Mouse (Mus musculus) heart, embryonic 11.5 days (tissue): ENCODE data around the gene Gm20388. TPM values are rescaled to one million over a fixed set of nuclear protein-coding genes. Genes with fewer than 3 reads are reported as not detected.

Experiments
- ATAC-seq: fragments of 200-750 bp; cut with Nextera tagmentation; replicated peaks from 2 replicates; pipeline ENCODE4 v1.8.0; 2017; ENCODE audit warnings: moderate library complexity; ENCODE audit not compliant: insufficient number of reproducible peaks, low FRiP score, low TSS enrichment
- H3K27ac ChIP-seq: fragments of 300-500 bp; sonication (generic); 2 replicates; pipeline ENCODE4 v1.5.1; 2014; ENCODE audit warnings: mild to moderate bottlenecking, low read depth, low read length
- H3K27me3 ChIP-seq: fragments of 300-500 bp; sonication (generic); 2 replicates; pipeline ENCODE4 v1.6.1; 2014; ENCODE audit warnings: mild to moderate bottlenecking, low read length, mixed read lengths; ENCODE audit not compliant: control insufficient read depth, insufficient read depth
- H3K36me3 ChIP-seq: fragments of 300-500 bp; sonication (generic); 2 replicates; pipeline ENCODE4 v1.6.1; 2014; ENCODE audit warnings: mild to moderate bottlenecking, low read length, moderate library complexity, mixed read lengths; ENCODE audit not compliant: control insufficient read depth, insufficient read depth
- H3K4me1 ChIP-seq: fragments of 300-500 bp; sonication (generic); 2 replicates; pipeline ENCODE4 v1.6.1; 2014; ENCODE audit warnings: low read length; ENCODE audit not compliant: control insufficient read depth, insufficient read depth
- H3K4me2 ChIP-seq: fragments of 300-500 bp; sonication (generic); 2 replicates; pipeline ENCODE4 v1.6.1; 2014; ENCODE audit warnings: mild to moderate bottlenecking, moderate library complexity
- H3K4me3 ChIP-seq: fragments of 300-500 bp; sonication (generic); 2 replicates; pipeline ENCODE4 v1.5.1; 2014; ENCODE audit warnings: low read depth, low read length
- H3K9ac ChIP-seq: fragments of 300-500 bp; sonication (generic); 2 replicates; pipeline ENCODE4 v1.6.1; 2014; ENCODE audit warnings: mild to moderate bottlenecking, low read depth, low read length, moderate library complexity
- H3K9me3 ChIP-seq: fragments of 300-500 bp; sonication (generic); replicated peaks from 2 replicates; pipeline ENCODE4 v1.6.1; 2016; ENCODE audit warnings: low read length; ENCODE audit not compliant: control insufficient read depth
- WGBS: fragments of 180-500 bp; shearing (Covaris S2); extraction: QIAGEN DNeasy Blood & Tissue Kit; methylation state at CpG from one replicate; pipeline ENCODE4 v1.1.7; 2014; ENCODE audit not compliant: insufficient replicate concordance; 5-methylcytosine and 5-hydroxymethylcytosine counted together
- polyA plus RNA-seq: library from polyadenylated mRNA; unstranded; fragments of >200 nt; fragmentation: Nextera tagmentation; extraction: Ambion mirVana; gene quantifications from 2 replicates; pipeline ENCODE4 v1.2.1, GENCODE M21; 2014

Gene Gm20388
- polyA plus RNA-seq, 1 experiment from 2014 or later, result 6.4 TPM

DNA sequence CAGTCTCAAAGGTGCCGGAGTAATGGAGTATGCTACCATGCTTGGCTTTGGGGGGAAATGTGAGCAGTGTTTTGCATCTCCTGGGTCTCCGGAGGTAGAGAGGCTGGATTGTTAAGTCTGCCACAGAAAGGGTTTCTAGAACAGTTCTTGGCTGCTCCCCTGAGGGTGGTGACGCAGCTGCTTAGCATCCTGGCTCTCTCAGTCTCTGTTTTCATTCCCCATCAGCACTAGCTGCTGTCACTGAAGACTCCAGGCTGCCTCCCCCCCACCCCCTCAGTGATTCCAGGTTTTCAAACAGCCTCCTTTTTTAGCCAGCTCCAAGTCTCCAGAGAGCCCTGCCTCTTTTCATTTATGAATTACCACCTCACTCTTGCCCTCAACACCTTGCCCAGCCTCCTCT, 4273.4 kb downstream of the Gm20388 start:
- Histone ChIP-seq H3K27me3 (peaks cover 20% of the 10 kb centered on the region; the same call in 1 of the 2 replicates), H3K36me3 (no peaks in the 10 kb centered on the region), H3K4me2 (no peak overlapping the region), H3K27ac (no peak overlapping the region), H3K4me1 (peaks cover 26% of the 10 kb centered on the region), H3K9me3 (no peaks in the 10 kb centered on the region), H3K4me3 (no peak overlapping the region), H3K9ac (no peak overlapping the region)
- ATAC-seq, result no peak
- WGBS, result 62% methylated on average over 3 of the region's 3 CpGs

DNA sequence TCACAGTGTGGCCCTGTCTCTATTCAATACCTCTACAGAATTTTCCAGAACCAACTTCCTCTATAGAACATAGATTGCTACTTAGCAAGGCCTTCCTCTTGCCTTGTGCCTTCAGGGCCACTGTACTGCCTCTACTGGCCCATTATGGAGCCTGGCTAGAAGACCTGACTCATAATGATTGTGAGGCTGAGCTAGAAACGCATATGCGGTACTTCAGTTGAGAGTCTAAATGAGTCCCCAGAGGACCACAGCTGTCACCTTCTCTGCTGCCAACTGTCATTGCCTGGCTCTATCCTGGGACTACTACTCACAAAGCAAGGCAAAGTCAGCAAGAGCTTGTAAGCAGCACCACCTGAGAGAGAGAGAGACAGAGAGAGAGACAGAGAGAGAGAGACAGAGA, 4273.9 kb downstream of the Gm20388 start:
- WGBS, result 58% methylated on average over 2 of the region's 2 CpGs
- Histone ChIP-seq H3K36me3 (no peaks in the 10 kb centered on the region), H3K4me1 (peaks cover 26% of the 10 kb centered on the region), H3K27me3 (peaks cover 21% of the 10 kb centered on the region; the same call in 1 of the 2 replicates), H3K4me3 (no peak overlapping the region), H3K27ac (no peak overlapping the region), H3K4me2 (no peak overlapping the region), H3K9me3 (no peaks in the 10 kb centered on the region), H3K9ac (no peak overlapping the region)
- no peak for ATAC-seq

DNA sequence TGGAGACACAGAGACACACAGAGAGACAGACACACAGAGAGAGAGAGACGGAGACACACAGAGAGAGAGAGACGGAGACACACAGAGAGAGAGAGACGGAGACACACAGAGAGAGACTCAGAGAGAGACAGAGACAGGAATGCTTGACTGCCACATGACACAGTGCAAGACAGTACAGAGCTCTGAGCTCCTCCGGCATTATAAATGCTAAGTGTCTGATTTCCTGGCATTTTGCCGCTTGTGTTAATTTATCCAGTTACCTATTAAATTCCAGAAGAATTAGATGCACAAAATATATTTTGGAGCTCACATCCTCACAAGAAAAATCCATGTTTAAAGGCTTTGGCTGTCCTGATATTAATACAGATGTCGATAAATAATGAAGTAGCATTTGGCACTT, 4274.4 kb downstream of the Gm20388 start:
- Histone ChIP-seq H3K27me3 (0 out of 2 replicates have a peak, but pooled peaks cover 17% of the 10 kb centered on the region), H3K4me1 (peaks cover 26% of the 10 kb centered on the region), H3K27ac (no peak overlapping the region), H3K9me3 (no peaks in the 10 kb centered on the region), H3K4me3 (no peak overlapping the region), H3K4me2 (no peak overlapping the region), H3K36me3 (no peaks in the 10 kb centered on the region), H3K9ac (no peak overlapping the region)
- ATAC-seq, result no peak
- WGBS, result 89% methylated on average over 6 of the region's 6 CpGs

DNA sequence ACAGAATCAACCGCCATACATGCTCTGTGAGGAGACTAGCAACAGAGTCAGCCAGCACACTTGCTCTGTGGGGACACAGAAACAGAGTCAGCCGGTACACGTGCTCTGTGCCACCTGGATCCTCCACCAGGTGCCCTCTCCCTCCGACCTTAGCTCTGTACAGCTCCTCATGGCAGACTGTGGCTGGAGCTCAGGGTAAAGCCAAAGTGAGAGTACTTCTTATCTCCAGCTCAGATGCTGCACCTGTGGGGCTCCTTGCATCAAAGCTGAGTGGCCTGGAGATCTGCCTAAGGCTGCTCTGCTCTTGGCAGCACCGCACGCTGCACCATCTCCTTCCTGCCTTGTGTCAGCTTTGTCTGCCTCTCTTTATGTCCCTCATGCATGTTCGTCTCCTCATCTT, 4279.7 kb downstream of the Gm20388 start:
- WGBS, result 76% methylated on average over 7 of the region's 7 CpGs
- Histone ChIP-seq H3K9me3 (no peaks in the 10 kb centered on the region), H3K36me3 (no peaks in the 10 kb centered on the region), H3K27ac (no peak overlapping the region), H3K9ac (no peak overlapping the region), H3K4me2 (no peak overlapping the region), H3K27me3 (peaks cover 16% of the 10 kb centered on the region; the same call in 1 of the 2 replicates), H3K4me1 (no peaks in the 10 kb centered on the region), H3K4me3 (no peak overlapping the region)
- ATAC-seq, result no peak

DNA sequence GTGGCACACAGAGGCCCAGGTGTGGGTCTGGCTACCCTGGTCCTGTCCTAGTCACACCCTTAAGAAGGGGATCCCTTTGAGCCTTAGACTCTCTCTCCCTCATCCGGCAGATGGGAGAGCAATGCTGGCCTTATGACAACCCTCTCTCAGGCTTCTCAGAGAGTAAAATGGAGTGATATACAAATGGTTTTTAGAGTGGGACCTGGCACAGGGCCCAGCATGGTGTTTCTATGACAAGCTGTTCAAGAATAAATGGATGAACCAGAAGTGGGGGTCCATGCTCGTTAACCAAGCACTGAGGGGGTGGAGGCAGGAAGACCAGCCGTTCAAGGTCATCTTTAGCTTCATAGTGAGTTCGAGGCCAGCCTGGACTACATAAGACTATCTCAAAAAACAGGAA, 4281.6 kb downstream of the Gm20388 start:
- Histone ChIP-seq H3K9ac (no peak overlapping the region), H3K27ac (no peak overlapping the region), H3K4me3 (no peak overlapping the region), H3K4me2 (no peak overlapping the region), H3K36me3 (no peaks in the 10 kb centered on the region), H3K9me3 (no peaks in the 10 kb centered on the region), H3K4me1 (no peaks in the 10 kb centered on the region), H3K27me3 (peaks cover 14% of the 10 kb centered on the region)
- no peak for ATAC-seq
- 84% methylated on average over 4 of the region's 4 CpGs for WGBS

DNA sequence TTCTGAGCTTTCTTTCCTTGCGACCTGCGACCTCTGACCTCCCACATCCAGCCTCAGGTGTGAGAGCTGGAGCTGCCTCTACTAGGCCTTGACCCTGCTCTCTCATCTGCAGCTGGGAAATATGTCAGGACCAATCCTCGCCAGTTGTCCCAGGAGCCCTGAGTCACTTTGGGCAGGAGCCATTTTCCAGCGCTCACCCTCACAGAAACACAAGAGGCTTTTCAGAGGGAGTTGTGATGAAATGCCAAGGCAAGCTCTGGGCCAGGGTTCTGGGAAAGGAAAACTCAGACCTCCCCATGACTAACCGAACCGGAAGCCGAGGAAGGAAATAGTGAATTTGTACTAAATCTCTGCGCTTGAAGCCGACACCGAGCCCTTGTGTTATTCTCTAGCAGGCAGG, 4282.3 kb downstream of the Gm20388 start:
- Histone ChIP-seq H3K36me3 (no peaks in the 10 kb centered on the region), H3K27ac (no peak overlapping the region), H3K4me2 (no peak overlapping the region), H3K27me3 (peaks cover 15% of the 10 kb centered on the region), H3K4me3 (no peak overlapping the region), H3K9me3 (no peaks in the 10 kb centered on the region), H3K9ac (no peak overlapping the region), H3K4me1 (no peaks in the 10 kb centered on the region)
- 81% methylated on average over 10 of the region's 10 CpGs for WGBS
- ATAC-seq, result no peak

DNA sequence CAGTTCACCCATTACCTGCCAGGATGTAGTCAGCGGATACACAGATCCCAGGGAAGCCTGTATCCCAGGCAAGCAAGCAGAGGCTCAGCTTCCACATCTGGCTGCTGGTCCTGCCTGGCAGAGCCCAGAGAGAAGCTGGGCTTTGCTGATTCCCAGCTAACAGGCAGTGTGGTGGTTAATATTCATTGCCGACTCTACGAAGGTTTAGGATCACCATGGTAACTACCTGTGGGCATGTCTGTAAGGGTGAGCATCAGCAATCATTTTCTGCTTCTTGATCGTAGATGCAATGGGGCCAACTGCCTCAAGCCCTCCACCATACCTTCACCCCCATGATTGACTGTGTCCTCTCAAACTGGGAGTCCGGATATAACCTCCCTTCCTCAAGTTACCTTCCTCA, 4283.4 kb downstream of the Gm20388 start:
- no peaks in the 10 kb centered on the region for H3K4me1 ChIP-seq
- H3K9ac ChIP-seq, result no peak overlapping the region
- no peak overlapping the region for H3K4me2 ChIP-seq
- H3K27ac ChIP-seq, result no peak overlapping the region
- H3K4me3 ChIP-seq, result no peak overlapping the region
- no peaks in the 10 kb centered on the region for H3K36me3 ChIP-seq
- WGBS, result 84% methylated on average over 5 of the region's 5 CpGs
- ATAC-seq, result no peak
- no peaks in the 10 kb centered on the region for H3K9me3 ChIP-seq
- peaks cover 18% of the 10 kb centered on the region for H3K27me3 ChIP-seq

DNA sequence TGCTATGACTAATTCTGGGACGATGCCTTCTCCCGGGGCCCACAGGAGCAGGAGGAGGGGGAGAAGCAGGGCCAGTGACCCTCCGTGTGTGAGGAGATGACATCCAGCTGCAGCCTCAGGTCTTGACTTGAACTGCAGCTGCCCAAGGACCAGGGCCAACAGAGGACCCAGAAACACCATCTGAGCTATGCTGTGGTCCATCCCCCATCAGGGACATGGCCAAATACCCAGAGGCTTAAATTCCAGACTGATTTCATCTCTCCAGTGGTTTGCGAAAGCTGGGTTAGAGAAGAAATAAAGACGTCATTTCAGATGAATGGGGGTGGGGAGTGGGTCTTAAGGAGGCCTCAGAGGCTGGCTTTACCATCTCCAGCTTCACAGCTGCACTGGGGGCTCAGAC, 4285.6 kb downstream of the Gm20388 start:
- Histone ChIP-seq H3K9ac (no peak overlapping the region), H3K27me3 (peaks cover 17% of the 10 kb centered on the region), H3K4me1 (no peaks in the 10 kb centered on the region), H3K36me3 (no peaks in the 10 kb centered on the region), H3K4me3 (no peak overlapping the region), H3K9me3 (no peaks in the 10 kb centered on the region), H3K27ac (no peak overlapping the region), H3K4me2 (no peak overlapping the region)
- WGBS, result 50% methylated on average over 5 of the region's 5 CpGs
- no peak for ATAC-seq

DNA sequence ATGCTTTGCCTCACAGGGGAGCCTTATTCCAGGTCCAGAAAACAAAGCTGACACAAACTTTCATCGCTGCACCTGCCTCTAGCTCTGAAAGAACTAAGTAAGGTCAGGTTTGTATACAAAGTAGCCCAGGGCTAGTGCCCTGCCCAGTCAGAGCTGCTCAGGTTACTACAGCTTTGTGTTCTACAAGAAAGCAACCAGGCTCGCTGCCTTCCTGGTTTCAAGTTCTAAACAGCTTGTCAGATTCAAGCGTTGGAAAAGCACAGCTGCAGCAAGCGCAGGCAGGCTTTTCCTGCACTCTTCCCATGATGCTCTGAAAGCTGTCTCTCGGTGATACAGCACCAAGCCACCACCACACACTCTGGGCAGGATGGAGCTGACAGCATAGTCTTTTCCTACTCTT, 4286.2 kb downstream of the Gm20388 start:
- no peak overlapping the region for H3K27ac ChIP-seq
- no peaks in the 10 kb centered on the region for H3K9me3 ChIP-seq
- no peaks in the 10 kb centered on the region for H3K36me3 ChIP-seq
- 49% methylated on average over 5 of the region's 5 CpGs for WGBS
- peaks cover 17% of the 10 kb centered on the region for H3K27me3 ChIP-seq
- no peak overlapping the region for H3K4me3 ChIP-seq
- no peak for ATAC-seq
- no peaks in the 10 kb centered on the region for H3K4me1 ChIP-seq
- H3K4me2 ChIP-seq, result no peak overlapping the region
- H3K9ac ChIP-seq, result no peak overlapping the region
